Mouse (Mus musculus) erythroblast, embryonic 14.5 days (primary cell): ENCODE measurements around the gene Recql.

Experiments used
- GATA1 ChIP-seq: IDR thresholded peaks from 2 replicates; pipeline ENCODE4 v1.6.1; 2012; ENCODE audit warnings: low read length, inconsistent platforms, mixed read lengths
- TAL1 ChIP-seq: IDR thresholded peaks from 3 replicates; pipeline ENCODE4 v1.6.1; 2012; ENCODE audit warnings: low read length, inconsistent platforms, mixed read lengths

DNA sequence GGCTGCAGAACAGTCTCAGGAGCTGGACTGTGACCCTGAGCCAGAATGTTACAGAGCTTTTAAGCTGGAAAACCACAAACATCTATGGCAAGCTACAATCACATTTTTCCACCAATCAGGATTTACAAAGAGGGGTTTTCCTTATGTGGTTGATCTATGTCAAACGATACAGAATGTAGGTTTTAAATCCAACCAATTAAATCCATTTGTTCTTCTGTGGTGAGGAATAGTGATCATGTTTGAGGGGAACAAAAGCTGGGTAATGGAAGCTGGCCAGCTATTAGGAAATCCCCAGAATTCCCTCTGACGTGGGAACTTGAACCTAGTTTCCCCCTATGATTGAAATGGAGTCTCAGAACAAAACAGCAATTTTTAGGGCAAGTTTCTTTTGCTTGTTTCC lies 47.9 kb downstream of the Recql start:
- TF ChIP-seq TAL1 (no peak), GATA1 (no peak)
